Mouse (Mus musculus): ENCODE data around the gene Bmp3. TPM values are rescaled to one million over a fixed set of nuclear protein-coding genes. Genes with fewer than 3 reads are reported as not detected.
A peak's percentile ranks its signal among the peaks of the same experiment; 100 is the strongest.

Gene Bmp3
- polyA plus RNA-seq, 1 experiment from 2014 or later: 18.4 TPM

- Histone ChIP-seq H3K27me3 (replicated peaks; ENCODE audit: control insufficient read depth, insufficient read depth, low read length) (no peaks in the 10 kb centered on the region), H3K4me1 (replicated peaks; ENCODE audit: control insufficient read depth, insufficient read depth, low read length) (peaks cover 3% of the 10 kb centered on the region; the same call in 1 of the 2 replicates), H3K9ac (ENCODE audit: low read length) (no peak overlapping the region), H3K4me2 (ENCODE audit: low read length) (no peak overlapping the region), H3K9me3 (ENCODE audit: control insufficient read depth, low read length) (no peaks in the 10 kb centered on the region), H3K27ac (ENCODE audit: low read depth) (no peak overlapping the region), H3K36me3 (ENCODE audit: control insufficient read depth, insufficient read depth, low read length) (no peaks in the 10 kb centered on the region), H3K4me3 (ENCODE audit: low read depth, low read length) (no peak overlapping the region)
- WGBS: 55% methylated on average over 7 of the region's 7 CpGs
- DNase-seq (ENCODE audit: low spot score): no peak
- peak; percentile 68; the same call in 1 of the 2 replicates for ATAC-seq (replicated peaks; ENCODE audit: low FRiP score, low TSS enrichment, low read depth)
These were observed 11.5 kb upstream of the Bmp3 start for GRCm38 (mm10) chr5:98842600-98843310.

GRCm38 (mm10) chr5:98844664-98845063 lies 9.6 kb upstream of the Bmp3 start:
- ATAC-seq (replicated peaks; ENCODE audit: low FRiP score, low TSS enrichment, low read depth) (no peak), DNase-seq (ENCODE audit: low spot score) (no peak)
- Histone ChIP-seq H3K9ac (ENCODE audit: low read length) (no peak overlapping the region), H3K36me3 (ENCODE audit: control insufficient read depth, insufficient read depth, low read length) (no peaks in the 10 kb centered on the region), H3K4me3 (ENCODE audit: low read depth, low read length) (no peak overlapping the region), H3K27me3 (replicated peaks; ENCODE audit: control insufficient read depth, insufficient read depth, low read length) (no peaks in the 10 kb centered on the region), H3K27ac (ENCODE audit: low read depth) (no peak overlapping the region), H3K4me1 (replicated peaks; ENCODE audit: control insufficient read depth, insufficient read depth, low read length) (peaks cover 3% of the 10 kb centered on the region; the same call in 1 of the 2 replicates), H3K9me3 (ENCODE audit: control insufficient read depth, low read length) (no peaks in the 10 kb centered on the region), H3K4me2 (ENCODE audit: low read length) (no peak overlapping the region)
- WGBS: 19% methylated on average over 1 of the region's 1 CpGs

GRCm38 (mm10) chr5:98854627-98855564 lies 681 bp downstream of the Bmp3 start:
- ATAC-seq (replicated peaks; ENCODE audit: low FRiP score, low TSS enrichment, low read depth) (peak; percentile 65), DNase-seq (ENCODE audit: low spot score) (peak; percentile 78)
- Histone ChIP-seq H3K9me3 (ENCODE audit: control insufficient read depth, low read length) (no peaks in the 10 kb centered on the region), H3K36me3 (ENCODE audit: control insufficient read depth, insufficient read depth, low read length) (no peaks in the 10 kb centered on the region), H3K4me1 (replicated peaks; ENCODE audit: control insufficient read depth, insufficient read depth, low read length) (peaks cover 8% of the 10 kb centered on the region), H3K4me3 (ENCODE audit: low read depth, low read length) (peak overlapping the region; percentile 62), H3K27me3 (replicated peaks; ENCODE audit: control insufficient read depth, insufficient read depth, low read length) (peaks cover 47% of the 10 kb centered on the region), H3K9ac (ENCODE audit: low read length) (peak overlapping the region; percentile 63), H3K27ac (ENCODE audit: low read depth) (peak overlapping the region; percentile 47; the same call in 1 of the 2 replicates), H3K4me2 (ENCODE audit: low read length) (peak overlapping the region; percentile 100)
- under 1% methylated on average over 74 of the region's 75 CpGs for WGBS

DNA sequence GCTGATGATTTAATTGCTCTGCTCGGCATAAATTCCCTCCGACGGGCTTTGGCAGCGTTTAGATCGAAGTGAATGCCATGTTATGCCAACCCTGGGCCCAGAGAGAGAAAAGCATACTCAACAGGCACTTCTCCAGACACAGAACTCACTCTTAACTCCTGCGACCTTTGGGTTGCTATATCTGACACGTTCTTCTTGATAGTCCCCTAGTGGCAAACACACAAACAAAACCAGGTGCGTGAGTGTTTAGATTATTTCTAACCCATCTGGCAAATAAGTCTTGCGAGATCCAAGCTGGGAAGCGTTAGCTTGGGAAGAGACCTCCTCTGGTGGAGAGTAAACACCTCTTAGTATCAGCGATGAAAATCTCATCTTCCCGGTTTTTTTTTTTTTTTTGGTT lies 1.5 kb downstream of the Bmp3 start:
- peak overlapping the region; percentile 47; the same call in 1 of the 2 replicates for H3K27ac ChIP-seq (ENCODE audit: low read depth)
- H3K9ac ChIP-seq (ENCODE audit: low read length): peak overlapping the region; percentile 63; the same call in 1 of the 2 replicates
- peak overlapping the region; percentile 62 for H3K4me3 ChIP-seq (ENCODE audit: low read depth, low read length)
- H3K4me1 ChIP-seq (replicated peaks; ENCODE audit: control insufficient read depth, insufficient read depth, low read length): peaks cover 8% of the 10 kb centered on the region
- no peaks in the 10 kb centered on the region for H3K36me3 ChIP-seq (ENCODE audit: control insufficient read depth, insufficient read depth, low read length)
- DNase-seq (ENCODE audit: low spot score) (no peak), ATAC-seq (replicated peaks; ENCODE audit: low FRiP score, low TSS enrichment, low read depth) (no peak)
- peaks cover 47% of the 10 kb centered on the region for H3K27me3 ChIP-seq (replicated peaks; ENCODE audit: control insufficient read depth, insufficient read depth, low read length)
- no peaks in the 10 kb centered on the region for H3K9me3 ChIP-seq (ENCODE audit: control insufficient read depth, low read length)
- H3K4me2 ChIP-seq (ENCODE audit: low read length): peak overlapping the region; percentile 100
- 3% methylated on average over 12 of the region's 12 CpGs for WGBS

DNA sequence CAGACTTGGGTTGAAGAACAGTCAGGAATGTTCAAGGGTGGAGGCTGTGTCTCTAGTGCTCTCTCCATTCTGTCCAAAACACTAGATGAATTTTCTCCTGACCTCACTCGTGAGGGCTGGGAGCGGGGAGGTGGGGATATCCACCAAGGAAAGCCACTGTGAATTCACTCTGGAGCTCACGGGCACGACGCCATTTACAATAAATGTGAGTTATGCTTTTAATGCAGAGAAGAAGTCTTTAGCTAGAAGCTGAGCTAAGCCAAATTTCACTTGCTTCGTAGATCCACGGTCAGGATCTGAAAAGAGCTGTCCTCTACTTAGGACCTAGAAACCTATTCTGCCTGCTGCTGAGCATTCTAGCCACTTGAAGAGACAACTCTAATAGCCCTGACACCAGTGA lies 2.1 kb downstream of the Bmp3 start:
- DNase-seq (ENCODE audit: low spot score) (no peak), ATAC-seq (replicated peaks; ENCODE audit: low FRiP score, low TSS enrichment, low read depth) (no peak)
- H3K4me1 ChIP-seq (replicated peaks; ENCODE audit: control insufficient read depth, insufficient read depth, low read length): peaks cover 8% of the 10 kb centered on the region
- H3K4me3 ChIP-seq (ENCODE audit: low read depth, low read length): peak overlapping the region; percentile 62
- peak overlapping the region; percentile 29; the same call in 1 of the 2 replicates for H3K9ac ChIP-seq (ENCODE audit: low read length)
- 27% methylated on average over 7 of the region's 7 CpGs for WGBS
- H3K36me3 ChIP-seq (ENCODE audit: control insufficient read depth, insufficient read depth, low read length): no peaks in the 10 kb centered on the region
- peak overlapping the region; percentile 100 for H3K4me2 ChIP-seq (ENCODE audit: low read length)
- H3K9me3 ChIP-seq (ENCODE audit: control insufficient read depth, low read length): no peaks in the 10 kb centered on the region
- no peak overlapping the region; the same call in 1 of the 2 replicates for H3K27ac ChIP-seq (ENCODE audit: low read depth)
- H3K27me3 ChIP-seq (replicated peaks; ENCODE audit: control insufficient read depth, insufficient read depth, low read length): peaks cover 47% of the 10 kb centered on the region

DNA sequence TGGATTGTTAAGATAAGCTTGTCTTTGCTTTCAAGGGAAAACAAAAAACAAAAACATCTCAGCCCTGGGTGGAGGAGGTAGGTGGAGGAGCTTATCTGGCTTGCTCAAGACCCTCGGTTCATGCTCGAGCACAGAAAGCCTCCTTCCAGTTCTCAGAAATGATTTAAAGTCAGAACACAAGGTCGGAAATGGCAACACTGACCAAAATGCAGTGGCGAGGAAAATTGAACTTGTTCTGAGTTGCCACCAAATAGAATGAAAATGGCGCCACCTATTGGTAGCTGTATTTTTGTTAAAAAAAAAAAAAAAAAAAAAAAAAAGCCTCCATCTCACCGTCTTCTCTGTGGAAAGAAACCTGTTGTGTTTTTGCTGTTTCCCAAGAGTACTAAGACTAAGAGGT lies 9.7 kb downstream of the Bmp3 start:
- ATAC-seq (replicated peaks; ENCODE audit: low FRiP score, low TSS enrichment, low read depth) (no peak), DNase-seq (ENCODE audit: low spot score) (no peak)
- WGBS: 2% methylated on average over 6 of the region's 6 CpGs
- Histone ChIP-seq H3K4me1 (replicated peaks; ENCODE audit: control insufficient read depth, insufficient read depth, low read length) (peaks cover 9% of the 10 kb centered on the region; the same call in 1 of the 2 replicates), H3K27ac (ENCODE audit: low read depth) (no peak overlapping the region), H3K9ac (ENCODE audit: low read length) (no peak overlapping the region), H3K27me3 (replicated peaks; ENCODE audit: control insufficient read depth, insufficient read depth, low read length) (no peaks in the 10 kb centered on the region), H3K36me3 (ENCODE audit: control insufficient read depth, insufficient read depth, low read length) (no peaks in the 10 kb centered on the region), H3K4me3 (ENCODE audit: low read depth, low read length) (no peak overlapping the region), H3K4me2 (ENCODE audit: low read length) (0 out of 2 replicates have a peak overlapping the region, but pooled peaks have one; percentile 6), H3K9me3 (ENCODE audit: control insufficient read depth, low read length) (no peaks in the 10 kb centered on the region)

DNA sequence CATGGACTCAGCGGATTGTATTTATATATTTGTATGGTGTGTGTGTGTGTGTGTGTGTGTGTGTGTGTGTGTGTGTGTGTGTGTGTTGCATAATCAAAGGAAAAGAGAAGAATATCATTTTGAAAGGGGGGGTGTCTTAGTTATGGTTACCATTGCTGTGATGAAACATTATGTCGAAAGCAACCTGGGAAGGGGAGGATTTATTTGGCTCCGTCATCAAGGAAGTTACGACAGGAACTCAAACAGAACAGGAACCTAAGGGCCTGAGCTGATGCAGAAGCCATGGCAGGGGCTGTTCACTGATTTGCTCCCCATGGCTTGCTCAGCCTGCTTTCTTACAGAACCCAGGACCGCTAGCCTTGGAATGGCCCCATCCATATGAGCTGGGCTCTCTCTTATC lies 10.9 kb downstream of the Bmp3 start:
- Histone ChIP-seq H3K4me1 (replicated peaks; ENCODE audit: control insufficient read depth, insufficient read depth, low read length) (peaks cover 9% of the 10 kb centered on the region; the same call in 1 of the 2 replicates), H3K4me2 (ENCODE audit: low read length) (no peak overlapping the region), H3K36me3 (ENCODE audit: control insufficient read depth, insufficient read depth, low read length) (no peaks in the 10 kb centered on the region), H3K9ac (ENCODE audit: low read length) (no peak overlapping the region), H3K27me3 (replicated peaks; ENCODE audit: control insufficient read depth, insufficient read depth, low read length) (no peaks in the 10 kb centered on the region), H3K4me3 (ENCODE audit: low read depth, low read length) (no peak overlapping the region), H3K9me3 (ENCODE audit: control insufficient read depth, low read length) (no peaks in the 10 kb centered on the region), H3K27ac (ENCODE audit: low read depth) (no peak overlapping the region)
- ATAC-seq (replicated peaks; ENCODE audit: low FRiP score, low TSS enrichment, low read depth) (no peak), DNase-seq (ENCODE audit: low spot score) (no peak)
- 89% methylated on average over 5 of the region's 5 CpGs for WGBS

DNA sequence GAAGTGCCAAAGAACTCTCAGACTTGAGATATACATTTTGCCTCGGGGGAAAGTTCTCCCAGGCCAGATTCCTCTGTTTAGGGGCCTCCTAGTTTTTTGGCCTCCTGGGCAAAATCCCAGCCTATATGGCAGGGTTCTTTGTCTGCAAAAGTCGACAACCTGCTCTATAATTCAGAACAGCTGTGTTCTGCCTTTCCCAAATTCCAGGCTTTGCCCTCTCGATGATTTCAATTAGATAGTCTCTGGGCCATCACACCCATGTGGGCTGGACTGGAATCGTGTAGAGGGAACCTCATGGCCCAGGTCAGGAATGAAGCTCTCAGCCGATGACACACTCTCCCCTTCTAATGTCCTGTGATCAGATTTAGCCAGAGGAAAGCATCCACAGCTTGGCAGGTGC lies 21.8 kb downstream of the Bmp3 start:
- Histone ChIP-seq H3K36me3 (ENCODE audit: control insufficient read depth, insufficient read depth, low read length) (no peaks in the 10 kb centered on the region; the same call in 1 of the 2 replicates), H3K9ac (ENCODE audit: low read length) (no peak overlapping the region), H3K4me1 (replicated peaks; ENCODE audit: control insufficient read depth, insufficient read depth, low read length) (no peaks in the 10 kb centered on the region), H3K27me3 (replicated peaks; ENCODE audit: control insufficient read depth, insufficient read depth, low read length) (no peaks in the 10 kb centered on the region), H3K4me2 (ENCODE audit: low read length) (no peak overlapping the region), H3K27ac (ENCODE audit: low read depth) (no peak overlapping the region), H3K4me3 (ENCODE audit: low read depth, low read length) (no peak overlapping the region), H3K9me3 (ENCODE audit: control insufficient read depth, low read length) (no peaks in the 10 kb centered on the region)
- WGBS: 59% methylated on average over 5 of the region's 5 CpGs
- DNase-seq (ENCODE audit: low spot score) (no peak), ATAC-seq (replicated peaks; ENCODE audit: low FRiP score, low TSS enrichment, low read depth) (no peak)
